Mouse (Mus musculus): ENCODE measurements around the gene Bcl2l1.

Gene Bcl2l1

DNA sequence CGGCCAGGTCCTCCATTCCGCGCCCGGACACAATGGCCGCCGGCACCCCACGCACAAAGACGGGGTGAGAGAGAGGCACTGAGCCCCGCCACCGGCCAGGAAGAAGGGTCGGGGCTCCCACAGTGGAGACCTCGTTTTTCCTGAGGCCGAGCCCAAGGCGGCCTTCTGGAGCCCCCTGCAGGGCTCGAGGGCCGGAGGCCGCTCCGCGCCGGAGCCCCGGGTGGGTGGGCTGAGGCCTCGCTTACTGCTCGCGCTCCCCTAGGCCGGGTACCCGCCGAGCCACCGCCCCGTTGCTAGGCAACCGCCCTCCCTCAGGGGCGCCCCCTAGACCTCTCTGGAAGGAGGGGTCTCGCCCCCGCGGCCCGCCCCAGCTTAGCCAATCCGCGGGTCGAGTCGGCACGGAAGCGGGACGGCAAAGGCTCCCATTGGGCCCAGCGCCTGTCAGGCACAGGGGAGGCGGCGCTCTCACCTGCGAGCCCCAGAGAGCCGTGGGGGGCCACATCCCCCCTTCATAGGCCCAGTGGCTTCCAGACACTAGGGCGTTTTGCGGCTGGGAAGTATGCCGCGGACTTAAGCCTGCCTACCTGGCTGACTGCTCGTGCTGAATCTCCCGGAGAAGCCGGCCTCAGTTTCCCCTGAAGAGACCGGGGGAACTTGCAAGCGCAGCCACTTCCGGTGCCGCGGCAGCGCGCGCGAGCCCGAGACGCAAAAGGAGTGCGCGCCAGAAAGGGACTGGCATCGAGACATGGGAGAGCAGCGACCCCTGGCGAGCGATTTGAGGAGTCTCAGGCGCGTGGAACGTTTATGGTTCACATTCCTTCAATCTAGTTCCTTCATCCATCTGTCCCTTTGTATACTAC is at the start of gene Bcl2l1:
Gene Bcl2l1 (minus strand): TSS at position 710 of the 860 bp plus-strand sequence.
- DNase-seq, result peak; percentile 98

DNA sequence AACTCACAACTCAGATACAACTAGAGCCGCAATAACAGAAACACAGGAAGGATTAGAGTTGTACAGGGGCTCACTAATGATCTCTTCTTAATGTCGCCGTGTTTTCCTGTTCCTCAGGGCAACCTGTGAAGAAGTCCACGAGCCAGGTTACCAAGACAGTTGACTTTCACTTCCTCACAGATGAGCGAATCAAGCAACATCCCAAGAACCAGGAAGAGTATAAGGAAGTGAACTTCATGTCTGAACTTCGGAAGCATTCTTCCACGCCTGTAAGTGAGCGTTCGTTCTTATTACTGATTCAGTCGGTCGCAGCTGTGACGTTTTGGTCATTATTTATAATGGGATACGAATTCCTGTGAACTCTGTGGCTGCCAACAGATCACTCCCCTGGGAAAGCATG is 49.4 kb upstream of the Bcl2l1 start:
- no peak for DNase-seq

DNA sequence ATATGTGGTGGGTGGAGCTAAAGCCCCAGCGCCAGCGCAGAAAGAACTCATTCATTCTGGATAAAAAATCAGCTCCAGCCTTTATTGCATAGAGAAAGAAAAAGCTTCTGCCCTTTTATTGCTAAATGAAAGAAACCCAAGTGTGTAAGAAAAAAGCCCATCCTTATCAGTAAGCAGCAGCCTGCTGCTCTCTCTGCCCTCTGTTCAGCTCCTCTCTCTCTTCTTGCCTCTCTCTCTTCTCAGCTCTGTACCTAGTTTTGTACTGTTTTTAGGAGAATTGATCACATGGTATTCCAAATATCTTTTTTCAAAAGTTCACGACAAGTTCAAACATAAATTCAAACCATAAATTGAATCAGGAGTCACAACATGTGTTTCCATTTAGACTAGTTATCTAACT is 46.7 kb upstream of the Bcl2l1 start:
- DNase-seq, result no peak

DNA sequence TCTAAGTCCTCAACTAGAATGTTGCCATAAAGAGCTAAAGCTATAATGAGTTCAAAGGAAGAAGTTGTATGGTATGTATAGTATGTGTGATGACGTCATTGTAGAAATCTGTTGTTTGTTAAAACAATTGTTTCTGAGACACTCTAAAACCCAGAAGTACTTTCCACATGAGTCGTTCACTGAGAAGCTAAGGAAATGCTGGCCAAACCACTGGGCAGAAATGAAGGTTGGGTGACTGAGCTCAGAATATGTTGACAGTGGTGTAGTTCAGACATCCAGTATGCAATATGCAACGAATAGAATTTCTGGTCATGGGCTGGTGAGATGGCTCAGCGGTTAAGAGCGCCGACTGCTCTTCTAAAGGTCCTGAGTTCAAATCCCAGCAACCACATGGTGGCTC is 31.8 kb upstream of the Bcl2l1 start:
- no peak for DNase-seq

DNA sequence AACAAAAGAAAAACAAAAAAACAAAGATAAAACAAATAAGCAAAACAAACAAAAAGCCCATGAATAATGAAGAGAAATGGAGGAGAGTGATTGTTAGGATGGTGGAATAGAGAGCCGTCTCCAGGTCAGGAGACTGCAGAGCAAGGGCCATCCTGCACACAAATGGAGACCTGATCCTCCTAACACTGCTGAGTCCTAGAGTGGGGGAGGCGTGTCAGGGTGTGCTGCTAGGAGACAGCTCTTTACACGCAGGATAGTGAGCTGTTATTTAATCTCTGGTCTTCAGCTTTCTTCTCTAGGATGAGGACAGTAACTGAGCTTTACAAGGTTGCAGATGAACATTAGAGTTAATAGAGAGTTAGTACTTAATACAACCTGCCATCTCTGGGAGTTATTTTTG is 31.1 kb upstream of the Bcl2l1 start:
- no peak for DNase-seq

DNA sequence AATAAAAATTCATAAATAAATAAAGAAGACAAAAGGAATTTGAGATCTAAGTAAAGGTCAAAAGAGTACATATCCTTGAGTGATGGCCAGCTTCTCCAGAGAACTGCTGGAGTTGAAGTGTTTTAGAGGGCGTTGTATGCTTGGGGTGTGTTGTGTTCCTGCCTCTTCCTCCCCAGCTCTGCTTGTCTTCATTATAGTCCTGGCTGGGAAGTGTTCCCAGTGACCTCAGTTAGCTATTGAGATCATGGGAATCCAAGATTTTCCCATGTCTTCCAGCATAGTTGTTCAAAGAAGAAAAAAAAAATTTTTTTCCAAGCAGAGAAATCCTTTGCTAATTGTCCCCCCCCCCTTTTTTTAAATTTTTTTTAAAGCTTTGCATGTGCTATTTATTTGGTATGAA is 30.4 kb upstream of the Bcl2l1 start:
- no peak for DNase-seq

DNA sequence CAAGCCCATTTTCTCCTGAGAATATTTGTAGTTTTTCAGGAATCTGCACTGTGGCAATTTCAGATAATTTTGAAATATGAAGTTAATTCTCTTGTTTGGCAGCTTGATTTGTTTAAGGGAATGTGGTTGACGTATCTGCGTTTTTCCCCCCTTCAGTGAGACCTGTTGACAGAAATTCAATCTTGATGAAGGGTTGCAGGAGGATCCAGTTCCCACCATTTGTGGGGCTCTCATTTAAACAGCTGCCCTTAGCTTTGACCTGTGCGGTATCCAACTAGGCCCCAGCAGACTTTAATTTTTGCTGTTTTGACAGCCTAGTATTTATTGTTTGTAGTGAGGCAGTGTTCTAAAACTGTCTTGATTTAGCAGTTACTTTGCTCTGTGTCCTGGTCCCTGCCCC is 28.0 kb upstream of the Bcl2l1 start:
- DNase-seq, result no peak

DNA sequence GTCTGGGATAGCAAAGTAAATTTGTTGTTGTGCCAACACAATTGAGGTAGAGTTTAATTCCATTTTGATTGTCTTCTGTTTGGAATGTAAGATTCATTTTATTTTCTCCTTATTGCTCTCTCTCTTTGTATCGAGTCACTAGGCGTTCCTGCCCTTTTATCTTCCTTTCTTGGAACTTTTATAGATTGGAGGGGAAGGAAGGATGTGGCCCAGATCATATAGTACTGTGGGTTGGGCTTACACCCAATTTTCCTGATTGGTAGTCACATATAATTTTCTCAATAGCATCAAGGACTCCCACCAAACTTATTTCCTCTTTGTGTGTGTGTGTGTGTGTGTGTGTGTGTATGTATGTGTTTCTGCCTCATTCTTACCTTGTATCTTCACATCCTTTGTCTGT is 16.9 kb upstream of the Bcl2l1 start:
- no peak for DNase-seq

DNA sequence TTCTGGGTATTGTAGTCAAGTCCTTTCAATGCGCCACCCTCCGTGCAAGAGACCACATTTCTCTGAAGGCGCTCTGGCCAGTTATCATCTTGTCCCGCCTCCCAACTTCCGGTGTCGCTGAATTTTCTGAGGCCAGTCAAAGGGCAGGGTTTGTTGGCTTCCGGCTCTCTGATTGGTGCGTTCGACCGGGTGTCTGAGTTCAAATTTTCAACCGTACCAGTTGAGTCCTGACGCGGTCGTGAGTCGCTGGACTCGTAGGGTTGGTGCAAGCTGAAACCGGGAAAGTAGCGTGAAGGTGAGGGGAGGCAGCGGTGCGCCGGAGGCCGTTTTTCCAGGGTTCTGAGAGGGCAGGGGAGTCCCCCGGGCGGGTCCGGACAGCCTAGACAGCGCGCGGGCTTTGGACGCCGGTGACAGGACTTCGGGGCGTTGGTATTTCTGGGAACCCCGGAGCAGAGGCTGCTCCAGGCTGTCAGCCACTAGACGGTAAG is 16.3 kb upstream of the Bcl2l1 start, which contains the start of gene Tpx2:
Gene Tpx2 (plus strand): TSS at position 150 of the 488 bp plus-strand sequence.
- DNase-seq, result peak; percentile 98

DNA sequence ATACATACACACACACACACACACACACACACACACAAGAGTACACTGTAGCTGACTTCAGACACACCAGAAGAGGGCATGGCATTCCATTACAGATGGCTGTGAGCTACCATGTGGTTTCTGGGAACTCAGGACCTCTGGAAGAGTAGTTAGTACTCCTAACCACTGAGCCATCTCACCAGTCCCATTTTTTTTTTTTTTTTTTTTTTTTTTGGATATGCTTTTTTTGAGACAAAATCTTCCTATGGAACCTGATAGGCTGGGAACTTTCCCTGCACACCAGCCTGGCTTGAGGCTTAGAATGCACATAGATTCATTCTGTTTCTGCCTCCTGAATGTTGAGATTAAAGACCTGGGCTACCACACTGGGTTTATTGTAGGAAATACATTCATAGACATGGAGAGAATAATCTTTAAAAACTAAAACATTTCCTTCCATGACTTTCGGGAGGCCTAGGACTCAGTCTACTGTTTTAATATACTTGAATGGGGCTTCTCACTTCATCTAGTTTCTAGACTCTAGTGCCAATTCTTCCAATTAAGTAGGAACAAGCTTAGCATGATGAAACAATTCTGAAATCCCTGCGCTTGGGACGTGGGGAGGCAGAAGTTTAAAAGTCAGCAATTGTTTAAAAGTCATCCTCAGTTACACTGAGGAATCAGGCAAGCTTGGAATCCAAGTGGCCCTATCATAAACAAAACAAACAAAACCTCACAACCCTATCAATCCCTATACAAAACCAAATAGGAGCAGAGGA is 15.7 kb upstream of the Bcl2l1 start:
- peak; percentile 17 for DNase-seq

DNA sequence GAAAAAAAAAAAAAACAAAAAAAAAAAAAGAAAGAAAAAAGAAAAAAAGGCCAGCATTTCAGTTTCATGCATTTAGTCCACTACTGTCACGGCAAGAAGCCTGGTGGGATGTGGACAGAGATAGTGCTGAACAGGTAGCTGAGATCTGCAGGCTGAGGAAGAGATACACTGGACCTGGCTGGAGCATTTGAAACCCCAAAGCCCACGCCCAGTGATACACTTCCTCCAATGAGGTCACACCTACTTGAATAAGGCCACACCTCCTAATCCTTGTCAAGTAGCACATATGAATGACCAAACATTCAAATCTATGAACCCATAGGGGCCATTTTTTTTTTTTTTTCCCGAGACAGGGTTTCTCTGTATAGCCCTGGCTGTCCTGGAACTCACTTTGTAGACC is 11.2 kb upstream of the Bcl2l1 start:
- DNase-seq, result no peak

DNA sequence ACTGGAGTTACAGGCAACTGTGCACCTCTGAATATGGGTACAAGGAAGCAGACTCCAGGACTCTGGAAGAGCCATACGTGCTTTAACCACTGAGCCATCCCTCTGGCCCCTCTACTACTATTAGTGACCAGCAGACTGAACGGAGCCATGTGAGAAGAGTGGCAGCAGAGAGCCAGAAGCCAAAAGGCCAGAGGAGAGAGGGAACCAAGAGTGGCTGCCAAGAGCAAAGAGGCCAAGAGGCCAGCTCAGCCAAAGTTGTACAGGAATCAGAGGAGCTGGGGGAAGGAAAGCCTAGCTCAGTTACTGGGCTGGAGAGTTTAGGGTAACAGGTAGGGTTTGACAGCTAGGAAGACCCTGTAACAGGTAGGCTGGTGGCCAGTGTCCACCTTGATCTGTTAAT is 7.7 kb upstream of the Bcl2l1 start:
- DNase-seq, result no peak

DNA sequence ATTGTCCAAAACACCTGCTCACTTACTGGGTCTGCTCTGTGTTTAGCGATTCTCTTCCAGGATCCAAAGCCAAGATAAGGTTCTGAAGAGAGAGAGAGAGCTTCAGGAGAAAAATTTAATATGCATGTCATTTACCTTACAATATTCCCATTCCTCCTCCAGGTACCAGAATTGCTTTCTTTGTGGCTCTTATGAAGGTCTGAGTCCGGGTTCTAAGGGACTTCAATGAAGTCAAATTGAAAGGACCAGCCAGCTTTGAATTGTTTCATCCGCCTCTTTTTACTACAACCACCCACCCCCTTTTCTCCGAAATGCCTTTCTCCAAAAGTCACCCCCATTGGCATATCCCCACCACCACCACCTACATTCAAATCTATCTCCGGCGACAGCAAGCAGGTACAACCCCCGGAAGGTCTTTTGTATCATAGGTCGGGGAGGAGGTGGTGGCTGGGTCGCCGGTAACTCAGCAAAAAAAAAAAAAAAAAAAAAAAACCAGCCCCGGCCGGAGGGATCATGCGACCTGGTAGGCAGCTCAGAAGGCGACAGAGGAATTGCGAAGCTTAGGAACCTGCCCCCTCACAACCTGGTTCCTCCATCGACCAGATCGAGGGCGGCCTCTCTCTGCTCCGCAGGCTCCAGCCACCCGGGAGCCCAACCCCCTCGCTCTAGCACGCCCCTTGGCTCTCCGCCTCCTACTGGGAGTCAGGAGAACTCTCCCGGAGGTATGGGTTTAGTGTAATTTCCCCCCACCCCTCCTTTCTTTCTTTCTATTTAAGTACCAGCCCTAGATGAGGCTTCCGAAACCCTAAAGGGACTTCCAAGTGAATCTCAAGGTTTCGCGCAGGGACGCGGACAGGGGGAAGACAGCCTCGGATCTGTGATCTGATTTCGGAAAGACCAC is 1.3 kb downstream of the Bcl2l1 start:
- peak; percentile 89 for DNase-seq

DNA sequence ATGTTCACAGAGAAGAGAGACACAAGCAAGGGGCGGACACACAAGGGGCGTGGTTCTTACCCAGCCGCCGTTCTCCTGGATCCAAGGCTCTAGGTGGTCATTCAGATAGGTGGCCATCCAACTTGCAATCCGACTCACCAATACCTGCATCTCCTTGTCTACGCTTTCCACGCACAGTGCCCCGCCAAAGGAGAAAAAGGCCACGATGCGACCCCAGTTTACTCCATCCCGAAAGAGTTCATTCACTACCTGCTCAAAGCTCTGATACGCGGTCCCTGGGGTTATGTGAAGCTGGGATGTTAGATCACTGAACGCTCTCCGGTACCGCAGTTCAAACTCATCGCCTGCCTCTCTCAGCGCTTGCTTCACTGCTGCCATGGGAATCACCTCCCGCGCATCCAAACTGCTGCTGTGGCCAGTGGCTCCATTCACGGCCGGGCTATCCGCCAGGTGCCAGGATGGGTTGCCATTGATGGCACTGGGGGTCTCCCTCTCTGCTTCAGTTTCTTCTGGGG is 2.1 kb downstream of the Bcl2l1 start:
- peak; percentile 74 for DNase-seq

DNA sequence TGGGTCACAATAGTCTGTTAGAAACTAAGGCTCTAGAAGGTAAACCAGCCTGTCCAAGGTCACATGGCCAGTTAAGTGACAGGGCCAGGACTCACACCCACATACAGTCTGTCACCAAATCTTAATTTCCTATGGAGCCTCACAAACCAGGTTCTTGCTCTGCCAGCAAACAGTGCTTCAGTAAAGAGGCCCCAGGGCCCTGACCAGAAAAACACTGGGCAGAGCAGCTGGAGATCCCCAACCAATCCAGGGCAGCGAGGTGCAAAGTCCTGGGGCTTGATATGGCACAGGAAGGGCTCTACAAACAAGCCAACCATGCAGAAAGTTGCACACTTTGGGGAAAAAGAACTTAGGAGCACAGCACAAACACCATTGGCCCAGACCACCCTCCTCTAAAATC is 3.0 kb downstream of the Bcl2l1 start:
- peak; percentile 79 for DNase-seq

DNA sequence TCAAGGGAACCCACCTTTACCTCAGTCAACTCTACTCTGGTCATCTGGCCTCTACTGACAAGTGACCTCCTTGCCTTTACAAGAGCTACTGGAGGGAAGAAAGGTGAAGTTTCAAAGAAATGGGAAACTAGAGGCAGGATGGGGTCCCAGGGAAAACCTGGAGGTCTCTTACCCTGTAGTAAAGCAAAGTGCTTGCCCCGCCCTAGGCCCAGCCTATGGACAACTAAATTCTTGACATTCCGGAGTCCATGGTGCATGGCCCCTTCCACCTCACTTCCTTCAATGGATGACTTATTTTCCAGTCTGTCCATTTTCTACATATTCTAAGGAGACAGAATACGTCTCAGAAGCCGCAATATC is 3.5 kb downstream of the Bcl2l1 start:
- DNase-seq, result no peak

DNA sequence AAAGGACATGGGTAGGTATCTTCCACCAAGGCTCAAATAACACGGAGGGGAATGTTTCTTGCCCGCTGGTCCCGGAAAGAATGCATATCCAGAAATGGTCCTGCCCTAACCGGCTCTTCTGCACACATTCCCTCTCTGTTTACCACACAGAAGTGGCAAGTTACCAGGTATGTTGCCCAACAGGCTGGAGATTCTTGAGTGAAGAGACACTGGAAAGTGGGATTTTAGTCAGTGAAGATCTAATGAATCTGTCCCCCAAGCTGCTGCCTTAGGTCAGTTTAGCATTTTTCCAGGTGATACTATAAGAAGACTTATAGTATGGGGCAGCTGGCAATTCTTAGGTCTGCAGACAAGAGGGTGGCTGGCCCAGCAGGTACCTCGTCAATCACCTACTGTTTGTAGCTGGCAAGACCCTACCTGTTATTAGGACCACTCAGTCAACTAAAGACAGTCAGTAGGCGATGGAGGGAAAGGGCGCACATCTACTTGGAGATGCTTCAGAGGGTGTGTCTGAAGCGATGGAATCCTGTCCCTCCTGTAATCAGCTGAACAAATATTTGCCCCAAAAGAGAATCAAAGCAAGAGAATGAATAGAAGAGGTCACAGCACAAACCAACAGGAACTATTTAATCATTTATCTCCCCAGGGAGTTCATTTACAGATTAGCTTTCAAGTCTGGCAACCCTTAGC is 4.1 kb downstream of the Bcl2l1 start:
- peak; percentile 49 for DNase-seq

DNA sequence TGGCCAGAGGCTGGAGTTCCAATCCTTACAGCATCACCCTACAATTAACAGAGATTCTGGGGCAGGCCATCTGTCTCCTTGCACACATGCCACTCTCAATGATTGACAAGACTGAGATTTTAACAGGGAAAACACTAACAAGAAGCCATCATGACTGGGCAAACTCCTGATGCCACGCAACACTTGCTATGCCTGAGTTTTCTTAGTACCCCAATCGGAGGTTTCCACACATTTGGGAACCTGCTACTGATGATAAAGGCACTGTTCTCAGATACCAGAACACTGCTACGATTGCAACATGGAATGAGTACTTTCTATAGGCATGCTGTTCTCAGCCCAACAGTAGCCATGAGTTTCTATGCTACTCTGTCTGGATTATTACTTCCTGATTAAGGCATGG is 5.0 kb downstream of the Bcl2l1 start:
- DNase-seq, result no peak

DNA sequence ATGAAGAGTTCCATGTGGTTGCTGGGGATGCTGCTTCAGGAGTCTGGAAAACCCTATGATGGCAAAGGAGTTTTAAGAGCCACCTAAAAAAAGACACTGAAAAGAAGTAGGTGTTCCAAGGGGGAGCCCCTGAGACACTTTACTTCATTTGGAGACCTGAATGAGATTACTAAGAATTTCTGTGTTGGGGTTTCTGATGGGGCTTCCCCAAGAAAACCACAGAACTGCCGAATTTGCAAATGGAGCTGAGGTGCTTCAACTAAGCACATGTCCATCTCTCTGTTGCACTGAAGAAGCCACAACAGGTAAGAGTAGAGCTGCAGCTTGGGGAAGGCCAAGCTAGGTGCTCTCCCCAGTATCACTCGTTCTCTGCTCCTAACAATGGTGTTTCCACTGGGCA is 5.8 kb downstream of the Bcl2l1 start:
- peak; percentile 26 for DNase-seq

DNA sequence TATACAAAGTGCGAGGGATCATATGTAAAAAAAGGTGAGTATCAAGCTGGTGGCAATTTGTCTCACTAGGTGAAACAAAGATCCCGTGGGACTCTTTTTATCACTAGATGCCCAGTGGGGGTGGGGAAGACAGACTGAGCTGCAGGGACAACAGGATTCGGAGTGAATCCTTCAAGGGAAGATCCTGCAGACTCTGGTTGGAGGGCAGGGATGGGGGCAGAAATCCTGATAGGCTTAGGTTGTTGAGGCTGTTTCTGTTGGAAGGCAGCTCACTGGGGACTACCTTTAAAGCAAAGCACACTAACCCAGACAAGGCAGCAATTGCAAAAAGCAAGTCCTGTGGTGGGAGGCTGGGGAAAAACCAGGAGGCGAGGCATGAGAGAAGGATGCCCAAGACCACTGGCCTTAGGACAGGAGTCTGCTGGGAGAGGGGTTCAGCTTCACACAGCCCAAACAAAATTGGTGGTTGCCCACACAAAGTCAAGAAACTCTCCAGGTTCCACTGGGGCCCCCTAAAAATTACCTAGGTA is 6.3 kb downstream of the Bcl2l1 start:
- DNase-seq, result peak; percentile 35

DNA sequence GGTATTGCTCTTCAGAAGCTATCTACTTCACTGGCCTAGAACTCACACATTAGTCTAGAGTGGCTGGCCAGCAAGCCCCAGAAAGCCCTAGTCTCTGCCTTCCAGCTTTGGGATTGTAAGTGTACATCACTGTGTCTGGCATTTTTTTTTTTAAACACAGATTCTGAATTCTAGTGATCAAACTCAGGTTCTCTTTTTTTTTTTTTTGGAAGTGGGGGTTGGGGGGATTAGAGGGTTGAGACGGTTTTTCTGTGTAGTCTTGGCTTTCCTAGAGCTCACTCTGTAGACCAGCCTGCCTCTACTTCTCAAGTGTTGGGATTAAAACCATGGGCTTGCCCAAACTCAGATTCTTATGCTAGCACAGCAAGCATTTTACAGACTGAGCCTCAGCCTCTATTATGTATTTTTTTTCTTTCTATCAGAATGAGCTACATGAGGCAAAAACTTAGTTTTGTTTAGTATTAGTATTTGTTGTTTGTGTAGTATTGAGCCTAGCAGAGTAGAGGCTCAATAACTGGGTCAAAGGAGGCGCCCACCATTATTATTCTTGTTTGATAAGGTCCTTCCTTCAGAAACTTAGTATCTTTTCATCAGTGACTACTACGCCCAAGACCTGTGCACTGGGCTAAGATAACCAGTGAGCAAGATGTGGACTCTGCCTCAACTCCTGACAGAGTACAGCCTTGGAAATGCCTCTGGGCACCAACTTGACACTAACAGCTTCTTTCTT is 6.9 kb downstream of the Bcl2l1 start:
- DNase-seq, result peak; percentile 7

All from cerebellum, adult 9-10 months (tissue).